Mouse (Mus musculus) right cerebral cortex, postnatal 14 days (tissue): Measurements from ENCODE around the gene Obox8.

ENCODE experiments used
- DNase-seq: peaks from one replicate; pipeline ENCODE4 v3.0.0; 2022

Gene Obox8

DNA sequence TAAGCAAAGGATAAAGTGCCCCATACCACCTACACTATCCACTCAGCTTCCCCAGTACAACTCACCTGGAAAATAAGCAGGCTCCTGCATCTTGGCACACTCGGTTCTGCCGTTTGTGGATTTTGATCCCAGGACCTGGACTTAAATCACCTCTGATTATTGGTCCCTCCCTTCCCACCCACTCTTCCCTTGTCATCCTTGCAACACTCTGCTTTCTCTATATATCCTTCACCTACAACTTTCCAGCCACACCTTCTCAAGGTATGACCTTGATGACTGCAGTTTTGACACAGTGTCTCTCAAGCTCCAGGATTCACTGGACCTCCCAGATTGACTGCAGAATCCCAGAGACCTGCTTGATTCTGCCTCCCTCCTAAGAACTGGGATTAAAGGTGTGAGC is at the start of gene Obox8:
TSS of gene Obox8 (minus strand) at position 101 of the 400 bp plus-strand sequence.
- no peak for DNase-seq

DNA sequence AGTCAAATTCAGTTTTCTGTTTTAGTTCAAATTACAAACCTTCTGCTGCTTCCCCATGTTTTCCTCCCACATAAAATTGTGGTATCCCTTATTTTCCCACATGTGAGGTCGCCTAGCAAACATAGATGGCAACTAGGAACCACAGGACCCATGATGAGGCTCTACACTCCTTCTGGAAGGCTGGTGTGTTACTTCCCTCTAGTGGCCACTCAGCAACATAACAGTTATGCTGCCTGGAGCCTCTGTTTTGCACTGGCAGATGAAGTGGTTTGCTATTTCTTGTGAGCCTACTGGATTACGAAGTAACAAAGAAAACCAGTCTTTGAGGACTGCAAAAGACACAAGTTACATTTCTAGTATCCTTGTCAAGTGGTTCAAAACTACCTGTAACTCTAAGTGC is 16.1 kb downstream of the Obox8 start:
- DNase-seq: no peak

DNA sequence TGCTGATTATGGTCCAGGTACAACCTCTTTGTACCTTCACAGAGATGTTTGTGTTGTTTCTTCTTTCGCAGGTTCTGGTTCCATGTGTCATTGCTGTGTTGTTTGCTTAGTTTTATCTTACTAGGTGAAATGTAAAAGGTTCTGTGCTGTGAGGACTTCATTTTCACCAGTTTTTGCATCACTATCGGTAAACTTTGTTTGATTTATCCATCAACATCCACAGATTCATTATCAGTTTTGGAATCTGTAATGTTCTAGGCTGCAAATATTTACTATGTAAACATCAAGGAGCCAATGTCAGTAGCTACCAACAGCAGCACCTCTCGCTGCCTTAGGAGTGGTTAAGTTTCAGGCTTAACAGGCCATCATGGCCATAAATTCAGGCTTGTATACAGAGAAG is 24.7 kb downstream of the Obox8 start:
- no peak for DNase-seq

DNA sequence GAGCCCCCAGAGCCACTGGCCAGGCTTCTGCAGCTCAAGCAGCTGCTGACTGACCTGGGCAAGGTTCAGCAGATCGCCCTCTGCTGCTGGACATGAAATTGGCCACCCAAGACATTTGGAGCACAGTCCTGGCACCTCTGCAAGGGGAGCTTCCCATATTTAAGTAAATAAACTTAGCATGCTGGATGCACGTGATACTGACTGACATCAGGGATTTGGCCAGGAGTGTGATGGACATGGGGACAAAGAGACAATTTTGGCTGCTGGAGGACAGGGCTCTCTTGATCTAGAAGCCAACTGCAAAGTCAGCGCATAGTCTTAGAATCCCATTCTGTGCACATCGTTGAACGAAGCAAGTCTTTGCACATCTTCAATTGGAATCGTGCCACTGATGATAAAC is 25.8 kb downstream of the Obox8 start:
- DNase-seq: no peak
